Mouse (Mus musculus): ENCODE measurements around the gene Asap3.

GRCm38 (mm10) chr4:136177612-136178474 lies 28.3 kb upstream of the Asap3 start:
- TF ChIP-seq POLR2A (IDR thresholded peaks at IDR 0.05; ENCODE audit: extremely low read depth, insufficient read depth, low read length) (no peak), CTCF (IDR thresholded peaks at IDR 0.05; ENCODE audit: low read depth, low read length) (no peak)

Data from liver, adult 2 months (tissue).